35 mouse cellular contexts compared by ENCODE assay signal in genomic region chr8:93339531-93339930, GRCm38 (mm10). TPM values are rescaled to one million over a fixed set of nuclear protein-coding genes. Genes with fewer than 3 reads are reported as not detected.
"Had no signal": no experiment of that assay in that cellular context is flagged by ENCODE, and none has a peak within 500 bp of the region (broad histone marks: within the 10 kb centered on the region; RNA-seq: fewer than 3 reads in every experiment).

No protein-coding gene starts in this region.

- H3K27ac ChIP-seq: embryonic facial prominence, embryonic 10.5 days; embryonic facial prominence, embryonic 12.5 days; embryonic facial prominence, embryonic 13.5 days; embryonic facial prominence, embryonic 15.5 days; forebrain, embryonic 10.5 days; forebrain, embryonic 12.5 days; forebrain, embryonic 13.5 days; forebrain, embryonic 15.5 days; gastrocnemius, adult 2 months; heart, adult 2 months had no signal

- H3K27me3 ChIP-seq: embryonic facial prominence, embryonic 12.5 days; embryonic facial prominence, embryonic 13.5 days; embryonic facial prominence, embryonic 15.5 days; forebrain, embryonic 12.5 days; forebrain, embryonic 13.5 days; forebrain, embryonic 15.5 days had no signal

- H3K4me3 ChIP-seq: embryonic facial prominence, embryonic 10.5 days; embryonic facial prominence, embryonic 12.5 days; embryonic facial prominence, embryonic 13.5 days; embryonic facial prominence, embryonic 15.5 days; erythroblast, embryonic 14.5 days; forebrain, embryonic 10.5 days; forebrain, embryonic 12.5 days; forebrain, embryonic 13.5 days; forebrain, embryonic 15.5 days; gastrocnemius, adult 2 months; heart, adult 2 months had no signal

- H3K9me3 ChIP-seq: embryonic facial prominence, embryonic 10.5 days; embryonic facial prominence, embryonic 12.5 days; embryonic facial prominence, embryonic 13.5 days; embryonic facial prominence, embryonic 15.5 days; forebrain, embryonic 10.5 days; forebrain, embryonic 12.5 days; forebrain, embryonic 13.5 days; forebrain, embryonic 15.5 days had no signal

- H3K36me3 ChIP-seq: embryonic facial prominence, embryonic 10.5 days; embryonic facial prominence, embryonic 12.5 days; embryonic facial prominence, embryonic 13.5 days; embryonic facial prominence, embryonic 15.5 days; forebrain, embryonic 10.5 days; forebrain, embryonic 12.5 days; forebrain, embryonic 15.5 days had no signal

- H3K9ac ChIP-seq: embryonic facial prominence, embryonic 12.5 days; embryonic facial prominence, embryonic 13.5 days; embryonic facial prominence, embryonic 15.5 days; forebrain, embryonic 12.5 days; forebrain, embryonic 13.5 days; forebrain, embryonic 15.5 days; forebrain, postnatal 0 days had no signal

- ATAC-seq: forebrain, embryonic 13.5 days; forebrain, embryonic 14.5 days; forebrain, embryonic 15.5 days; forebrain, embryonic 16.5 days; forebrain, postnatal 0 days had no signal

- H3K4me1 ChIP-seq: embryonic facial prominence, embryonic 10.5 days; embryonic facial prominence, embryonic 12.5 days; embryonic facial prominence, embryonic 13.5 days; embryonic facial prominence, embryonic 15.5 days; forebrain, embryonic 10.5 days; forebrain, embryonic 12.5 days; forebrain, embryonic 13.5 days; forebrain, embryonic 15.5 days had no signal

- DNase-seq: cerebellum, adult 2 months; cerebellum, adult 8-10 months; cerebellum, adult 9-10 months; cerebellum, adult 9-11 months; cerebellum, postnatal 10 days; cerebellum, postnatal 14 days; cerebellum, postnatal 25 days; cerebellum, postnatal 36 days; embryo, embryonic 11 days; forebrain, postnatal 0 days; gastrocnemius, adult 2 months; gastrocnemius, postnatal 10 days; gastrocnemius, postnatal 14 days; gastrocnemius, postnatal 25 days; gastrocnemius, postnatal 36 days; heart, adult 11 months; heart, adult 18-20 months; heart, adult 2 months had no signal

- H3K4me2 ChIP-seq: embryonic facial prominence, embryonic 12.5 days; embryonic facial prominence, embryonic 13.5 days; embryonic facial prominence, embryonic 15.5 days; forebrain, embryonic 12.5 days; forebrain, embryonic 13.5 days; forebrain, embryonic 15.5 days had no signal

RNA-seq across cellular contexts. Expression of gene Ces1g, which starts 2.4 kb away (rescaled TPM):
- polyA plus RNA-seq: cerebellum, adult 2 months; cortical plate, adult 2 months; embryonic facial prominence, embryonic 10.5 days; embryonic facial prominence, embryonic 11.5 days; embryonic facial prominence, embryonic 12.5 days; embryonic facial prominence, embryonic 13.5 days; embryonic facial prominence, embryonic 14.5 days; embryonic facial prominence, embryonic 15.5 days; erythroblast, embryonic 14.5 days; forebrain, embryonic 10.5 days; forebrain, embryonic 11.5 days; forebrain, embryonic 12.5 days; forebrain, embryonic 13.5 days; forebrain, embryonic 14.5 days; forebrain, embryonic 15.5 days; forebrain, embryonic 16.5 days; forebrain, postnatal 0 days; frontal cortex, adult 2 months; gonadal fat pad, adult 2 months; heart, adult 2 months had no signal

RNA-seq across cellular contexts. Expression of gene Ces1h, which starts 40.0 kb away (rescaled TPM):
- polyA plus RNA-seq: cerebellum, adult 2 months; cortical plate, adult 2 months; embryonic facial prominence, embryonic 10.5 days; embryonic facial prominence, embryonic 11.5 days; embryonic facial prominence, embryonic 12.5 days; embryonic facial prominence, embryonic 13.5 days; embryonic facial prominence, embryonic 14.5 days; erythroblast, embryonic 14.5 days; forebrain, embryonic 10.5 days; forebrain, embryonic 11.5 days; forebrain, embryonic 12.5 days; forebrain, embryonic 13.5 days; forebrain, embryonic 14.5 days; forebrain, embryonic 15.5 days; forebrain, embryonic 16.5 days; forebrain, postnatal 0 days; frontal cortex, adult 2 months; gonadal fat pad, adult 2 months; heart, adult 2 months had no signal

RNA-seq across cellular contexts. Expression of gene Ces1f, which starts 60.0 kb away (rescaled TPM):
- polyA plus RNA-seq: cerebellum, adult 2 months; cortical plate, adult 2 months; embryonic facial prominence, embryonic 10.5 days; embryonic facial prominence, embryonic 11.5 days; embryonic facial prominence, embryonic 12.5 days; embryonic facial prominence, embryonic 13.5 days; embryonic facial prominence, embryonic 15.5 days; erythroblast, embryonic 14.5 days; forebrain, embryonic 10.5 days; forebrain, embryonic 11.5 days; forebrain, embryonic 12.5 days; forebrain, embryonic 13.5 days; forebrain, embryonic 14.5 days; forebrain, embryonic 15.5 days; forebrain, embryonic 16.5 days; forebrain, postnatal 0 days had no signal
